Mouse (Mus musculus) neutrophil, adult 5-6 weeks (primary cell): ENCODE data around the gene Cdh23. TPM values are rescaled to one million over a fixed set of nuclear protein-coding genes. Genes with fewer than 3 reads are reported as not detected.

Experiments used
- ATAC-seq: fragments of 151-379, 151-347 bp; 2 replicates; pipeline ENCODE4 v1.8.0; 2017; ENCODE audit warnings: mild to moderate bottlenecking, moderate TSS enrichment; ENCODE audit not compliant: insufficient number of reproducible peaks, poor library complexity, low FRiP score, severe bottlenecking; ENCODE audit errors: extremely low read depth
- total RNA-seq: library from RNA; stranded (forward); fragments of 200-1000 nt; gene quantifications from 2 replicates; pipeline ENCODE4 v1.2.3, GENCODE M21; 2017

Cdh23 gene
- total RNA-seq, 1 experiment from 2014 or later: 1.9 TPM

GRCm38 (mm10) chr10:60442321-60442720, 254.0 kb downstream of the Cdh23 start:
- ATAC-seq: no peak

GRCm38 (mm10) chr10:60432679-60433078, 263.6 kb downstream of the Cdh23 start:
- ATAC-seq: no peak

- no peak for ATAC-seq
Observed at GRCm38 (mm10) chr10:60430591-60430990, 265.7 kb downstream of the Cdh23 start.

GRCm38 (mm10) chr10:60430001-60430400, 266.3 kb downstream of the Cdh23 start:
- no peak for ATAC-seq

GRCm38 (mm10) chr10:60422756-60423155, 273.5 kb downstream of the Cdh23 start:
- no peak for ATAC-seq

- ATAC-seq: no peak
Observed at GRCm38 (mm10) chr10:60419624-60420023, 276.7 kb downstream of the Cdh23 start.

GRCm38 (mm10) chr10:60418137-60418536, 278.2 kb downstream of the Cdh23 start:
- no peak for ATAC-seq

- ATAC-seq: no peak
Observed at GRCm38 (mm10) chr10:60417041-60417440, 279.2 kb downstream of the Cdh23 start.

GRCm38 (mm10) chr10:60413756-60414155, 282.5 kb downstream of the Cdh23 start:
- ATAC-seq: peak; percentile 45; the same call in 1 of the 2 replicates

- no peak for ATAC-seq
Observed at GRCm38 (mm10) chr10:60411794-60412193, 284.5 kb downstream of the Cdh23 start.

GRCm38 (mm10) chr10:60407831-60408230, 288.5 kb downstream of the Cdh23 start:
- peak; percentile 62 for ATAC-seq

- no peak for ATAC-seq
Observed at GRCm38 (mm10) chr10:60405460-60406177, 290.7 kb downstream of the Cdh23 start.

- ATAC-seq: no peak
Observed at GRCm38 (mm10) chr10:60400507-60401295, 295.6 kb downstream of the Cdh23 start.

- no peak for ATAC-seq
Observed at GRCm38 (mm10) chr10:60399449-60399848, 296.8 kb downstream of the Cdh23 start, which contains the start of gene Gm17455. Gene Gm17455 (plus strand): TSS chr10:60399726.

- no peak for ATAC-seq
Observed at GRCm38 (mm10) chr10:60398051-60398814, 298.1 kb downstream of the Cdh23 start.

- 0 out of 2 replicates have a peak, but pooled peaks have one; percentile 14 for ATAC-seq
Observed at GRCm38 (mm10) chr10:60395605-60396004, 300.7 kb downstream of the Cdh23 start.

GRCm38 (mm10) chr10:60394936-60395335, 301.4 kb downstream of the Cdh23 start:
- ATAC-seq: no peak

- ATAC-seq: no peak
Observed at GRCm38 (mm10) chr10:60391661-60392060, 304.6 kb downstream of the Cdh23 start.

GRCm38 (mm10) chr10:60390904-60391420, 305.3 kb downstream of the Cdh23 start:
- ATAC-seq: peak; percentile 46
